ENCODE assay signal across 9 mouse cellular contexts in the genomic region with DNA sequence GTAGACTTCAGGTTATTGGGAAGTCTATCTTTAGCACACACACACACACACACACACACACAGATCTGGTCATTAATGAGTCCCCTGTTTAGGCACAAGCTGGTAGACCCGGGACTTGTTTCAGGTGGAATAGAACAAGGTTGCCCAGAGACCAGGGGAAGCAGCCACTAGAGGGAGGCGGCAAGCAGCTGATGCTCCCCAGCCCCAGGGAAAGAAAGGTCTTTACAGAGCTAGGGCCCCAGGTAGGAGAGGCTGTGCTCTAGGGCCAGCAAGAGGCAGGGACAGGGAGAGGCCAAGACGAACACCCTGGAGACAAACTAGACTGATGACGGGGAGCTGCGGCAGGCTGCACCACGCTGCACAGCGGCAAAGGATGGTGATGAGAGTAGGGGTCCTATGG.
A peak's percentile ranks its signal among the peaks of the same experiment; 100 is the strongest.
DNase-seq lines count a peak whose midpoint lies in the region; ATAC-seq and TF ChIP-seq lines count a peak whose summit lies in the region.
"Had no signal": no experiment of that assay in that cellular context is flagged by ENCODE, and none has a peak within 500 bp of the region (broad histone marks: within the 10 kb centered on the region; RNA-seq: fewer than 3 reads in every experiment).

No protein-coding gene starts in this region.

- TF ChIP-seq POLR2A in brain, embryonic 14.5 days (IDR thresholded peaks at IDR 0.05; ENCODE audit: borderline replicate concordance, extremely low read depth, insufficient read depth, insufficient read length, poor library complexity, severe bottlenecking): no peak

- H3K9me3 ChIP-seq in heart, embryonic 15.5 days (replicated peaks): no peaks in the 10 kb centered on the region
- no peaks in the 10 kb centered on the region for H3K9me3 ChIP-seq in lung, postnatal 0 days (ENCODE audit: low read length)

- peak; percentile 60 for TF ChIP-seq CTCF in lung, postnatal 0 days (IDR thresholded peaks at IDR 0.05)
- peak; percentile 38; the same call in 1 of the 2 replicates for TF ChIP-seq CTCF in brain, embryonic 14.5 days (IDR thresholded peaks at IDR 0.05; ENCODE audit: borderline replicate concordance, extremely low read depth, insufficient read depth, insufficient read length)

- WGBS in heart, embryonic 15.5 days: 52% methylated on average over 7 of the region's 7 CpGs
- 58% methylated on average over 7 of the region's 7 CpGs for WGBS in lung, postnatal 0 days

- H3K27ac ChIP-seq in heart, embryonic 15.5 days: peak overlapping the region; percentile 19; the same call in 1 of the 2 replicates
- H3K27ac ChIP-seq in lung, postnatal 0 days (ENCODE audit: low read length): peak overlapping the region; percentile 11; the same call in 1 of the 2 replicates

- peaks cover 64% of the 10 kb centered on the region for H3K4me1 ChIP-seq in heart, embryonic 15.5 days (replicated peaks)
- peaks cover 31% of the 10 kb centered on the region for H3K4me1 ChIP-seq in lung, postnatal 0 days (ENCODE audit: insufficient read depth, low read depth, low read length)

- no peak overlapping the region for H3K4me3 ChIP-seq in heart, embryonic 15.5 days
- H3K4me3 ChIP-seq in lung, postnatal 0 days (ENCODE audit: low read depth, low read length): no peak overlapping the region

- no peak for TF ChIP-seq EP300 in lung, postnatal 0 days (IDR thresholded peaks at IDR 0.05)

- no peak for ATAC-seq in heart, embryonic 15.5 days (replicated peaks; ENCODE audit: insufficient number of reproducible peaks, insufficient read depth, low FRiP score, low read depth)
- ATAC-seq in lung, postnatal 0 days: no peak

- H3K27me3 ChIP-seq in heart, embryonic 15.5 days: no peaks in the 10 kb centered on the region
- no peaks in the 10 kb centered on the region for H3K27me3 ChIP-seq in lung, postnatal 0 days (replicated peaks; ENCODE audit: insufficient read depth, low read length)

- H3K4me2 ChIP-seq in heart, embryonic 15.5 days: no peak overlapping the region
- H3K4me2 ChIP-seq in lung, postnatal 0 days (replicated peaks; ENCODE audit: low read depth, low read length): peak overlapping the region; percentile 29

- H3K36me3 ChIP-seq in heart, embryonic 15.5 days: peaks cover 78% of the 10 kb centered on the region
- H3K36me3 ChIP-seq in lung, postnatal 0 days (ENCODE audit: insufficient read depth, low read length): peaks cover 59% of the 10 kb centered on the region

- no peak overlapping the region for H3K9ac ChIP-seq in heart, embryonic 15.5 days
- no peak overlapping the region for H3K9ac ChIP-seq in lung, postnatal 0 days (replicated peaks; ENCODE audit: low read depth)

- DNase-seq in heart, adult 9 months (ENCODE audit: low spot score in 2 of 2): no peak
- peak; percentile 16 for DNase-seq in lung, postnatal 0 days (ENCODE audit: low spot score)
- no peak for DNase-seq in lung, postnatal 36 days
- no peak for DNase-seq in brain, embryonic 14.5 days (ENCODE audit: low read depth)
- peak; percentile 38 for DNase-seq in thymus, postnatal 25 days
- DNase-seq in adipocyte (ENCODE audit: low spot score): no peak
- DNase-seq: cerebellum, adult 9-10 months; right cerebral cortex, postnatal 25 days had no signal

Comparison
In these comparisons a context has a peak if more than half of its experiments do, and no peak if none do; other contexts are left out.
1. DNase-seq: peak in lung, postnatal 0 days (single experiment) and thymus, postnatal 25 days (single experiment); none in heart, adult 9 months (0 of 2), lung, postnatal 36 days (single experiment), brain, embryonic 14.5 days (single experiment) and adipocyte (single experiment).